Mouse (Mus musculus): Measurements from ENCODE around the gene Ap1g2.

Gene Ap1g2

DNA sequence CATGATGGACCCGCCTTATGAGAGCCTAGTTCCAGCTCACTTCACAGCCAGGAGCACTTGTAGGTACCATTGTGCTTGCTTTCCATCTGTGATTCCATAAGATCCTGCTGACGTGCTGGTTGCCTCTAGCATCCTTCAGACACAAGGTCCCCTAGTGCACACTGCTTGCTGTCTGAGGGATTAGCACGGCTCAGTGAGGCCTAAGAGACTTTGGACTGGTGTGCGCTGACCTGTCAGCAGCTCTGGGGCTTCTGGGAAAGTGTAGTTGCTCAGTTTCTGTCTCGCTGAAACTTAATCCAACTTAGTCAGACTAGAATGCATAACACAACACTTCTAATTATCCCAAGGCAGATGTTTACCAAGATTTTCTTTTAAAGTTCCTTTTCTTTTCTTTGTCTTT, 46.5 kb downstream of the Ap1g2 start:
- no peak for DNase-seq (ENCODE audit: low spot score)

DNA sequence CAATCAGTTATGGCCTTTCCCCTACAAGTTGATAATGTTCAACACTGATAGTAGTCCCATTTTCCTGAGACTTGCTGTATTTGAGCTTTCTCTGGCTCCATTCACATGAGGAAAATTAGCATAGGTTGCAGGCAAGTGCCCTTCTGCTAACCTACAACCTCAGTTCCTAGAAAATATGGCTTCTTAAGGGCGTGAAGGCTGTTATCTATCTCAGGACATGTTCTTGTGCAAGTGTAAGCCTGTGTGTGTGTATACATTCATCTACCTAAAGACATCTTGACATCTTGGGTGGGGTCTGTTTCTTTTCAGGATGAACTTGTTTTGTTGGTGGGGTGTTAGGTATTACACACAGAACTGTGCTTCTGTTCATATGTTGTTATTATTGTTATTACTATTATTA, 47.4 kb downstream of the Ap1g2 start:
- no peak for DNase-seq (ENCODE audit: low spot score)

DNA sequence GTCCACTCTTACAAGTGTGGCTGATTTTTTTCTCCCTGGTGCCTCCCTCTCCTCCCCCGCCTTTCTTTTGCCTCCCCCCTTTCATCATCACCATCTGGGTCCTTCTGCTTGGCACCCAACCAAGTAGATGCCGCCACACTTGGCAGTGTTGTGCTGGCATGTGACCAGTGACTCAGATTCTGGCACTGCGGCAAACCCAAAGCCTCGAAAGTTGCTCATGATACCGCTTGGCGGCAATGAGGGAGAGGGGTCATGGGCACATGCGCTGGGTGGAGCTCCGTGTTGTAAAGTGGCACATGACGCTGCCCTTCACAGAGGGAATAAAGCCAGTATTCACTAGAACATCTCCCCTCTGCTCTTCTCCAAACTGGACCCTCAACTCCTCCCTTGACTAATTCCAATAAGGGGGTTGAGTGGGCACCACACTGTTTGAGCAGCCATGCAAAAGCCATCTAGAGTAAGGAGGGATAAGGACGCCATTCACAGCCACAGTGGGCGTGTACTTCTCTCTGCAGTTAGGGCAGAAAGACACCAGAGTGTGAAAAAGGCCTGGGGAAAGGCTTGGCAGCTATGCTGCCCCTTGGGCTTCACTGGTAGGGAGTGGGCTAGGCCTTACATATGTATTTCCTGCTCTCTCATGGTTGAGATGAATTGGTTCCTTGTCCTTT, 51.1 kb downstream of the Ap1g2 start:
- no peak for DNase-seq (ENCODE audit: low spot score)

DNA sequence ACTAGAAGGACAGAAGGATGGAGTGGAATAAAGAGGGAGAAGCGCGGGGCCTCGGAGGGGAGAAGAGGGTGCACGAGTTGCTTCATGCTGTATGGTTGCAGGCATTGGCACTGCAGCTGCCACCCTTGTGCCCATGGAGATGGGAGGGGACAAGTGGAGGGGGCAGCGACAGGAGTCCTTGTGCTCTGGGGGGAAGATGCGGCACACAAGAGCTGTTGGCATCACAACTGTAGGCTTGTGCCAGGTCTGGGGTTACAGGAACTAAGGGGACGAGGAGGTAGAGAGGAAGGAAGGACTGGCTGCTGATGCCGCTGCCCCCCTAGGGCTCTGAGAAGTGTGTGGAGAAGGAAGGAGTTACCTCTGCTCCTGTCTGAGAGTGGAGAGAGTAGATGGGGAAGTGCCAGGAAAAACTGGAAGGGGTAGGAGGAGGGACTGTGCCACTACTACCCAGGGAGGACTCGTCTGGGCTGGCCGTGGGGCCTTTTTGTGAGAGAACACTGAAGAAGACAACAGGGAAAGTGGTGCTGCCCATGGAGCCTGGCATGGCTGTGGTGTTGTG, 52.1 kb downstream of the Ap1g2 start:
- no peak for DNase-seq (ENCODE audit: low spot score)

DNA sequence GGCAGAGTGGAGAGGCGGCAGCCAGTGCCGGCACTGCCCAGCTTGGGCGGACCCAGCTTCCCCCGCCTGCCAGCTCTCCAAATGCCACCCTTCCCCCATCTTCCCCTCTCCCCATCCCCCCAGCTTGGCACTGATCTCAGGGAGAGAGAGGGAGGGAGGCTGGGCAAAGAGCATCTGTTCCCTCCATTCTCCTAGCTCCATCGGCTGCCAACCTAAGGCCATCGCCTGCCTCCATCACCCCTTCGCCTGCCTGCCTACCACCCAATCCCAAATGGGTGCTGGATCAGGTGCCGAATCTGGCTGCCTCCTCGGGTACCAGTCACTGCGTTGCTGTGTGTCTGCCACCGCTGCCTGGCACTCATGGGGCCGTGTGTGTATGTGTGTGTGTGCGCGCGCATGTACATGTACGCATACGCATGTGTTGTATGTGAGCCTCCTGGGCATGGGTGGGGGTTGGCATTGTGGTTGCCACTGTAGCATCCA, 52.6 kb downstream of the Ap1g2 start:
- DNase-seq (ENCODE audit: low spot score): no peak

DNA sequence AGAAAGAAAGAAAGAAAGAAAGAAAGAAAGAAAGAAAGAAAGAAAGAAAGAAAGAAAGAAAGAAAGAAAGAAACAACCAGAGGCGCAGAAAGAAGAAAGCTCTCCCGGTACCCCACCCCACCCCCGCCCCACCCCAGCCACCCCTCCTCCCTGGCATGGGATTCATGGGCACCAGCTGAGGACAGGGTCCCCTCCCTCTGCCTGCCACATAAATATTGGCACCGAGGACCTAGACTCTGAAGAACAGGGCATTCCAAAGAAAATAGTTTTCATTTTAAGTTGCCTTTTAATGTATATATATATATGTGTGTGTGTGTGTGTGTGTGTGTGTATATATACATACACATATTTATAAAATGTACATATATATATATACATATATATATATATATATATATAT, 53.3 kb downstream of the Ap1g2 start:
- DNase-seq (ENCODE audit: low spot score): no peak

DNA sequence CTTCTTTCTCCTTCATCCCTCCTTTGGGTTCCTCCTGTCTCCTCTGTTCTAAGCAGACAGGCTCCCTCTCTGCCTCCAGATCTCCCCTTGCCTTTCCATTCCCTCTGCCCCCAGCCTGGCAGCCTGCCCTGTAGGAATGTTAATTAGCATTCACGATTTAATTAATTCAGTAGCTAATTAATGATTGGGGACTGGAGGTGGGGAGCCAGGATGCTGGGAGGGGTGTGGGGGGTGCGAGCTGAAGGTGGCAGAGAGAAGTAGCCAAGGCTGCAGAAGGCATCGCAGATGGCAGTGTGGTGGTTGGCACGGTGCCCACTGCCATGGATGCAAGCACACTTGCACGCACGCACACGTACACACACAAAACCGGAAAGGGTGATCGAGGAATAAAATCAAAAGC, 53.9 kb downstream of the Ap1g2 start:
- no peak for DNase-seq (ENCODE audit: low spot score)

All from urinary bladder, postnatal 10 days (tissue).